Mouse (Mus musculus) cortical plate, adult 2 months (tissue): Measurements from ENCODE around the gene Dolpp1.
"Not testable (repeated sequence)": the region's sequence is repeated elsewhere in the genome, so short reads cannot be mapped to it uniquely, and the experiment has no call there.

ENCODE experiments used
- CTCF ChIP-seq: fragments of 200-500 bp; IDR thresholded peaks from 2 replicates; pipeline ENCODE4 v1.5.1; 2011; ENCODE audit warnings: mild to moderate bottlenecking, control low read depth, low read length; ENCODE audit not compliant: insufficient read depth; ENCODE audit errors: extremely low read depth
- POLR2A ChIP-seq: fragments of 200-500 bp; IDR thresholded peaks from 2 replicates; pipeline ENCODE4 v1.6.1; 2011; ENCODE audit warnings: mild to moderate bottlenecking, low read length, control low read depth; ENCODE audit not compliant: insufficient read depth; ENCODE audit errors: extremely low read depth

DNA sequence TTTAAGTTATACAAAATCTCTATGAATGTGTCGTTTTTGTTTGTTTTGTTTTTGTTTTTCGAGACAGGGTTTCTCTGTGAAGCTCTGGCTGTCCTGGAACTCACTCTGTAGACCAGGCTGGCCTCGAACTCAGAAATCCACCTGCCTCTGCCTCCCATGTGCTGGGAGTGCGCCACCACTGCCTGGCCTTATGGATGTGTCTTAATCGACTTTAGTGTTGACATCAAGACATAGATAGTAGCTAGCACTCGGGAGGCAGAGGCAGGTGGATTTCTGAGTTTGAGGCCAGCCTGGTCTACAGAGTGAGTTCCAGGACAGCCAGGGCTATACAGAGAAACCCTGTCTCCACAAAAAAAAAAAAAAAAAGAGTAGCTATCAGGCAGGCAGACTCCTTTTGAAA, 25.1 kb downstream of the Dolpp1 start:
- TF ChIP-seq POLR2A, CTCF: not testable (repeated sequence)
